Mouse (Mus musculus): ENCODE results near the gene Rtp2. TPM values are rescaled to one million over a fixed set of nuclear protein-coding genes. Genes with fewer than 3 reads are reported as not detected.

Rtp2 gene
- polyA plus RNA-seq, 1 experiment from 2014 or later = 0.10 TPM

- Histone ChIP-seq H3K4me1 (peaks cover 16% of the 10 kb centered on the region), H3K9me3 (no peaks in the 10 kb centered on the region), H3K27me3 (replicated peaks; ENCODE audit: low read depth, poor library complexity, severe bottlenecking) (peaks cover 16% of the 10 kb centered on the region), H3K36me3 (replicated peaks) (no peaks in the 10 kb centered on the region), H3K27ac (replicated peaks) (no peak overlapping the region), H3K4me3 (no peak overlapping the region)
- 81% methylated on average over 4 of the region's 4 CpGs for WGBS
- DNase-seq (ENCODE audit: low spot score) = no peak
Observed at GRCm38 (mm10) chr16:23900061-23900460, 32.1 kb downstream of the Rtp2 start.

GRCm38 (mm10) chr16:23898840-23899239 is 33.4 kb downstream of the Rtp2 start:
- WGBS = 12% methylated on average over 12 of the region's 12 CpGs
- H3K4me3 ChIP-seq = peak overlapping the region; percentile 43; the same call in 1 of the 2 replicates
- H3K4me1 ChIP-seq = peaks cover 16% of the 10 kb centered on the region
- H3K27me3 ChIP-seq (replicated peaks; ENCODE audit: low read depth, poor library complexity, severe bottlenecking) = peaks cover 16% of the 10 kb centered on the region
- no peak overlapping the region for H3K27ac ChIP-seq (replicated peaks)
- H3K9me3 ChIP-seq = no peaks in the 10 kb centered on the region
- peak; percentile 86 for DNase-seq (ENCODE audit: low spot score)
- no peaks in the 10 kb centered on the region for H3K36me3 ChIP-seq (replicated peaks)

DNA sequence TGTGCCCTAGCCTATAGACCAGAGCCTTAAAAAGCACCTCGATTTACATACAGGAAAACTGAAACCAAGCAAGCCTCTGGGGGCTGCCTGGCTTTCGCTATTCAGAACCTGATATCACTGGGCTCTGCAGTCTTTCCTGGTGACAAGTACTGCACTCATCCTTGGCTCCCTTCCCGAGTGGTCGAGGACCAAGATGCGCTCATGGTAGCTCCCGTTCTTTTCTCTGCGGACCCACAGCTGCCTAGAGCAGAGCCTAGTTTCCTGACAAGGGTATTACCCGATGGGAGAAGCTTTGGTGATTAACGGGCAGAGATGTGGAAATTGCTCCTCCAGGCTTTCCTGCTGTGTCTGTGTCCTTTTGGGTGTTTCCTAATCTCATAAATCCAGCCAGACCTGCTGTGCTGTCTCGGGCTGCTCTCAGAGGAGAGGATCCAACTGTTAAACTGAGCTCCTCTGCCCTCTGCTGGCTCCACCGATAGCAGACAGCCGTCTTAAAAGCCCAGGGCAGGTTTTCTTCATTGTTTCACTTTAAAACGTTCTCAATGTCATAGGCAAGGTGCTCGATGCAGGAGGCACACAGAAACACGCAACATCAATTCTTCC is 34.1 kb downstream of the Rtp2 start:
- WGBS = 16% methylated on average over 15 of the region's 15 CpGs
- peaks cover 16% of the 10 kb centered on the region for H3K27me3 ChIP-seq (replicated peaks; ENCODE audit: low read depth, poor library complexity, severe bottlenecking)
- no peaks in the 10 kb centered on the region for H3K36me3 ChIP-seq (replicated peaks)
- H3K9me3 ChIP-seq = no peaks in the 10 kb centered on the region
- H3K4me3 ChIP-seq = peak overlapping the region; percentile 43
- no peak overlapping the region for H3K27ac ChIP-seq (replicated peaks)
- H3K4me1 ChIP-seq = peaks cover 16% of the 10 kb centered on the region
- peak; percentile 73 for DNase-seq (ENCODE audit: low spot score)

- no peak overlapping the region for H3K4me3 ChIP-seq
- no peaks in the 10 kb centered on the region for H3K36me3 ChIP-seq (replicated peaks)
- 62% methylated on average over 5 of the region's 5 CpGs for WGBS
- DNase-seq (ENCODE audit: low spot score) = no peak
- no peak overlapping the region for H3K27ac ChIP-seq (replicated peaks)
- H3K27me3 ChIP-seq (replicated peaks; ENCODE audit: low read depth, poor library complexity, severe bottlenecking) = peaks cover 21% of the 10 kb centered on the region
- H3K9me3 ChIP-seq = no peaks in the 10 kb centered on the region
- H3K4me1 ChIP-seq = peaks cover 16% of the 10 kb centered on the region
Observed at GRCm38 (mm10) chr16:23897486-23897885, 34.7 kb downstream of the Rtp2 start.

DNA sequence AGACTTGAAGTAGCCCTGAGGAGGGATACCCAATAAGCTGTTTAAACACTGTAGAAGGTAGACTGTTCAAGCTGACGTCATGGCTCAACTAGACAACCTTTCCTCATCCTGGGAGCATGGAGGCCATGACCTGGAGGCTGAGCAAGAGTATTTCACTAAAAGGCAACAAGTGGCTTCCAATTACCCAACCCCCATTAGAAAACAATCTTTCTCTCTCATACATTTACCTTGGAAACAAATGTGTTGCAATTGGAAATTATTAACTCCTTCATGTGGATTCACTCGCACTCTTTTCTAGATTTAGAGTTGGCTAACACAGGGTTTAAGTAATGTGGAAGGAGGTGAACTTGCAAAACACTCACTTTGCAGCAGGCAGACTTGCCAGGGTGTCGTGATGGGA is 37.1 kb downstream of the Rtp2 start:
- DNase-seq (ENCODE audit: low spot score) = no peak
- WGBS = 84% methylated on average over 3 of the region's 3 CpGs
- H3K27me3 ChIP-seq (replicated peaks; ENCODE audit: low read depth, poor library complexity, severe bottlenecking) = peaks cover 45% of the 10 kb centered on the region
- no peaks in the 10 kb centered on the region for H3K36me3 ChIP-seq (replicated peaks)
- H3K27ac ChIP-seq (replicated peaks) = no peak overlapping the region
- H3K4me1 ChIP-seq = peaks cover 23% of the 10 kb centered on the region
- H3K4me3 ChIP-seq = no peak overlapping the region
- no peaks in the 10 kb centered on the region for H3K9me3 ChIP-seq

- peak within 1 kb of the TSS; percentile 31; the same call in 1 of the 2 replicates for H3K4me3 ChIP-seq
- no peaks in the 10 kb centered on the region for H3K36me3 ChIP-seq (replicated peaks)
- no peaks in the 10 kb centered on the region for H3K9me3 ChIP-seq
- 7% methylated on average over 26 of the region's 26 CpGs for WGBS
- H3K27ac ChIP-seq (replicated peaks) = no peak within 1 kb of the TSS
- H3K4me1 ChIP-seq = peaks cover 10% of the 10 kb centered on the region; the same call in 1 of the 2 replicates
- peak; percentile 17 for DNase-seq (ENCODE audit: low spot score)
- peaks cover 37% of the 10 kb centered on the region for H3K27me3 ChIP-seq (replicated peaks; ENCODE audit: low read depth, poor library complexity, severe bottlenecking)
Observed at GRCm38 (mm10) chr16:23890636-23891035, 41.6 kb downstream of the Rtp2 start, which contains the start of gene Sst. Sst (minus strand) TSS chr16:23890958.

- peak; percentile 65 for DNase-seq (ENCODE audit: low spot score)
- peak overlapping the region; percentile 31; the same call in 1 of the 2 replicates for H3K4me3 ChIP-seq
- 6% methylated on average over 9 of the region's 9 CpGs for WGBS
Observed at GRCm38 (mm10) chr16:23890151-23890550, 42.0 kb downstream of the Rtp2 start.

GRCm38 (mm10) chr16:23887910-23888579 is 44.1 kb downstream of the Rtp2 start:
- Histone ChIP-seq H3K9me3 (no peaks in the 10 kb centered on the region), H3K36me3 (replicated peaks) (no peaks in the 10 kb centered on the region), H3K27ac (replicated peaks) (no peak overlapping the region), H3K27me3 (replicated peaks; ENCODE audit: low read depth, poor library complexity, severe bottlenecking) (peaks cover 37% of the 10 kb centered on the region), H3K4me1 (peaks cover 17% of the 10 kb centered on the region; the same call in 1 of the 2 replicates), H3K4me3 (no peak overlapping the region)
- no peak for DNase-seq (ENCODE audit: low spot score)
- WGBS = 79% methylated on average over 10 of the region's 10 CpGs

More at GRCm38 (mm10) chr16:23890151-23890550, 42.0 kb downstream of the Rtp2 start:
- Histone ChIP-seq H3K27ac (replicated peaks) (no peak overlapping the region), H3K36me3 (replicated peaks) (no peaks in the 10 kb centered on the region), H3K4me1 (peaks cover 15% of the 10 kb centered on the region; the same call in 1 of the 2 replicates), H3K9me3 (no peaks in the 10 kb centered on the region), H3K27me3 (replicated peaks; ENCODE audit: low read depth, poor library complexity, severe bottlenecking) (peaks cover 37% of the 10 kb centered on the region)

- WGBS = 84% methylated on average over 12 of the region's 12 CpGs
- H3K27me3 ChIP-seq (replicated peaks; ENCODE audit: low read depth, poor library complexity, severe bottlenecking) = peaks cover 8% of the 10 kb centered on the region
- no peaks in the 10 kb centered on the region for H3K9me3 ChIP-seq
- H3K4me3 ChIP-seq = no peak overlapping the region
- no peaks in the 10 kb centered on the region for H3K36me3 ChIP-seq (replicated peaks)
- H3K4me1 ChIP-seq = peaks cover 10% of the 10 kb centered on the region; the same call in 1 of the 2 replicates
- H3K27ac ChIP-seq (replicated peaks) = no peak overlapping the region
- DNase-seq (ENCODE audit: low spot score) = no peak
Observed at GRCm38 (mm10) chr16:23885098-23885497, 47.1 kb downstream of the Rtp2 start.

Other genes with a start within 250 kb of the Rtp2 start
- gene Sst, start 41.4 kb downstream of the Rtp2 start, polyA plus RNA-seq (2016; fragmentation: Nextera tagmentation; extraction: Ambion mirVana) = 52.0 and 90.2 TPM in 2 replicates
- gene Gm37419, start 56.1 kb upstream of the Rtp2 start, polyA plus RNA-seq (2016; fragmentation: Nextera tagmentation; extraction: Ambion mirVana) = not detected in 2 replicates
- gene Bcl6, start 56.5 kb upstream of the Rtp2 start, polyA plus RNA-seq (2016; fragmentation: Nextera tagmentation; extraction: Ambion mirVana) = 0.16 and 0.25 TPM in 2 replicates

All from embryonic facial prominence, embryonic 10.5 days (tissue).